Mouse (Mus musculus) T-cell, adult 2 months (primary cell): Measurements from ENCODE around the gene Pfkfb3.
A peak's percentile ranks its signal among the peaks of the same experiment; 100 is the strongest.

Experiments
- DNase-seq: peaks from one replicate; pipeline ENCODE4 v3.0.0; 2022; ENCODE audit warnings: low spot score

Pfkfb3 gene

GRCm38 (mm10) chr2:11501301-11502254 lies 52.3 kb downstream of the Pfkfb3 start:
- DNase-seq, result peak; percentile 77

- no peak for DNase-seq
Observed at GRCm38 (mm10) chr2:11500666-11501065, 53.2 kb downstream of the Pfkfb3 start.

GRCm38 (mm10) chr2:11496601-11497031 lies 57.3 kb downstream of the Pfkfb3 start:
- no peak for DNase-seq

GRCm38 (mm10) chr2:11494841-11495255 lies 59.0 kb downstream of the Pfkfb3 start:
- DNase-seq, result no peak

- DNase-seq, result no peak
Observed at GRCm38 (mm10) chr2:11492855-11493254, 61.0 kb downstream of the Pfkfb3 start.

- no peak for DNase-seq
Observed at GRCm38 (mm10) chr2:11491471-11491870, 62.4 kb downstream of the Pfkfb3 start.

- no peak for DNase-seq
Observed at GRCm38 (mm10) chr2:11490554-11490953, 63.3 kb downstream of the Pfkfb3 start.

- DNase-seq, result no peak
Observed at GRCm38 (mm10) chr2:11483226-11483625, 70.7 kb downstream of the Pfkfb3 start.

GRCm38 (mm10) chr2:11482364-11482763 lies 71.5 kb downstream of the Pfkfb3 start:
- DNase-seq, result no peak

- no peak for DNase-seq
Observed at GRCm38 (mm10) chr2:11478960-11479359, 74.9 kb downstream of the Pfkfb3 start.

- no peak for DNase-seq
Observed at GRCm38 (mm10) chr2:11475316-11475715, 78.6 kb downstream of the Pfkfb3 start.

- DNase-seq, result no peak
Observed at GRCm38 (mm10) chr2:11464661-11465099, 89.2 kb downstream of the Pfkfb3 start.

- DNase-seq, result no peak
Observed at GRCm38 (mm10) chr2:11460976-11461375, 92.9 kb downstream of the Pfkfb3 start.

GRCm38 (mm10) chr2:11458494-11458893 lies 95.4 kb downstream of the Pfkfb3 start:
- DNase-seq, result no peak

- DNase-seq, result no peak
Observed at GRCm38 (mm10) chr2:11457904-11458303, 96.0 kb downstream of the Pfkfb3 start.

GRCm38 (mm10) chr2:11448711-11449110 lies 105.2 kb downstream of the Pfkfb3 start:
- DNase-seq, result no peak

- DNase-seq, result no peak
Observed at GRCm38 (mm10) chr2:11447865-11448264, 106.0 kb downstream of the Pfkfb3 start.

- no peak for DNase-seq
Observed at GRCm38 (mm10) chr2:11445722-11446121, 108.2 kb downstream of the Pfkfb3 start.

GRCm38 (mm10) chr2:11441864-11442263 lies 112.0 kb downstream of the Pfkfb3 start:
- DNase-seq, result no peak

GRCm38 (mm10) chr2:11438231-11438954 lies 115.5 kb downstream of the Pfkfb3 start:
- no peak for DNase-seq

- no peak for DNase-seq
Observed at GRCm38 (mm10) chr2:11436353-11436752, 117.5 kb downstream of the Pfkfb3 start.

GRCm38 (mm10) chr2:11433353-11433752 lies 120.5 kb downstream of the Pfkfb3 start:
- DNase-seq, result no peak

GRCm38 (mm10) chr2:11429538-11429937 lies 124.3 kb downstream of the Pfkfb3 start:
- peak; percentile 10 for DNase-seq
